Mouse (Mus musculus) testis, postnatal 10 days (tissue): ENCODE results near the gene Mfsd12.

Source experiments
- DNase-seq: peaks from one replicate; pipeline ENCODE4 v3.0.0; 2021; ENCODE audit warnings: low spot score

The Mfsd12 gene

GRCm38 (mm10) chr10:81356991-81357844, at the start of gene Mfsd12:
TSS of gene Mfsd12 (plus strand) at chr10:81357491.
- peak; percentile 96 for DNase-seq

- DNase-seq, result no peak
These were observed 47.7 kb upstream of the Mfsd12 start for GRCm38 (mm10) chr10:81309571-81309970.

- DNase-seq, result no peak
These were observed 43.7 kb upstream of the Mfsd12 start for GRCm38 (mm10) chr10:81313581-81313980.

- DNase-seq, result no peak
These were observed 43.1 kb upstream of the Mfsd12 start for GRCm38 (mm10) chr10:81314201-81314600.

GRCm38 (mm10) chr10:81315587-81315986, 41.7 kb upstream of the Mfsd12 start:
- DNase-seq, result no peak

- DNase-seq, result no peak
These were observed 40.8 kb upstream of the Mfsd12 start for GRCm38 (mm10) chr10:81316338-81317060.

- DNase-seq, result no peak
These were observed 40.0 kb upstream of the Mfsd12 start for GRCm38 (mm10) chr10:81317273-81317672.

GRCm38 (mm10) chr10:81318589-81319329, 38.5 kb upstream of the Mfsd12 start:
- DNase-seq, result peak; percentile 82

- DNase-seq, result peak; percentile 71
These were observed 38.0 kb upstream of the Mfsd12 start for GRCm38 (mm10) chr10:81319330-81319699.

- DNase-seq, result peak; percentile 98
These were observed 37.3 kb upstream of the Mfsd12 start for GRCm38 (mm10) chr10:81319741-81320549.

- peak; percentile 99 for DNase-seq
These were observed 36.5 kb upstream of the Mfsd12 start, which contains the start of gene Cactin for GRCm38 (mm10) chr10:81320550-81321347. TSS of gene Cactin (plus strand) at chr10:81321103.

GRCm38 (mm10) chr10:81321436-81321835, 35.9 kb upstream of the Mfsd12 start:
- DNase-seq, result no peak

GRCm38 (mm10) chr10:81322444-81322843, 34.8 kb upstream of the Mfsd12 start:
- peak; percentile 67 for DNase-seq

- DNase-seq, result no peak
These were observed 34.0 kb upstream of the Mfsd12 start for GRCm38 (mm10) chr10:81323141-81323775.

GRCm38 (mm10) chr10:81323791-81324530, 33.3 kb upstream of the Mfsd12 start:
- no peak for DNase-seq

GRCm38 (mm10) chr10:81325176-81325575, 32.1 kb upstream of the Mfsd12 start:
- no peak for DNase-seq

- no peak for DNase-seq
These were observed 31.5 kb upstream of the Mfsd12 start for GRCm38 (mm10) chr10:81325781-81326180.

- DNase-seq, result no peak
These were observed 30.4 kb upstream of the Mfsd12 start for GRCm38 (mm10) chr10:81326858-81327257.

GRCm38 (mm10) chr10:81327959-81328358, 29.3 kb upstream of the Mfsd12 start:
- DNase-seq, result no peak
